Mouse (Mus musculus) thymus, postnatal 4 days (tissue): Measurements from ENCODE around the gene Ptprcap.

ENCODE experiments used
- DNase-seq: peaks from one replicate; pipeline ENCODE4 v3.0.0; 2021

Ptprcap gene

DNA sequence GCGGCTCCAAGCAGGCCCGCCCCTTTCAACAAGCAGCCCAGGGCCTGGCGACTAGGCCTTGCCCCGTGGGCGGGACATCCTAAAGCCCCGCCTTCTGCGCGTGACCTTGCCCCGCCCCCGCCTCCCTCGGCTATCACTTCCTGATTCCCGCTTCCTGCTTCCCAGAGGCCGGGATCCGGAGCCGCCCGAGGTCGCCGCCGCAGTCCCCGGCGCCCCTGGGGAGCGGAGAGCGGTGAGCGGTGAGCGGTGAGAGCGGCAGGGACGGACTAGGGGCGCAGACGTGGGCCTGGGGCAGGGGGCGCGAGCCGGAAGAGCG lies 5.0 kb upstream of the Ptprcap start, which contains the start of gene Coro1b:
Gene Coro1b (plus strand): TSS at position 129 of the 316 bp plus-strand sequence.
- peak; percentile 97 for DNase-seq

DNA sequence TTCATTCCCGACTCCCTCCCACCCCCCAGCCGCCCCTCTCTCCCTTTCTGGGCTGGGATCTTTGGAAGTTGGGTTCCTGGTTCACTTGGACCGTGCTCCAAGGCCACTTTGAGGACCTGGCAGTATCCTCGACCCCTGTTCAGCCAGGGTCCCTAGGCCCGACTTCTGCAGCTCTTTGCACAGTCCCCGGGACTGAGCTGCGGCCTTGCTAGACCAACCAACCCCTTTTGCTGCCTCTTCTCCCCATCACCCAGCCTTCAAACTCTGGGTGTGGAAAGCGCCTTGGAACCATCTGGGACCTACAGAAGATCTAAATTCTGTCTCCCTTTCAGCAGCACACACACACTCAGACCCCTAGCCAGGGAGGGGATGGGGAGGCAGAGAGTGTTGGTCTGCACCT lies 4.6 kb upstream of the Ptprcap start:
- no peak for DNase-seq

GRCm38 (mm10) chr19:4149283-4149682 lies 4.1 kb upstream of the Ptprcap start:
- DNase-seq = peak; percentile 35

DNA sequence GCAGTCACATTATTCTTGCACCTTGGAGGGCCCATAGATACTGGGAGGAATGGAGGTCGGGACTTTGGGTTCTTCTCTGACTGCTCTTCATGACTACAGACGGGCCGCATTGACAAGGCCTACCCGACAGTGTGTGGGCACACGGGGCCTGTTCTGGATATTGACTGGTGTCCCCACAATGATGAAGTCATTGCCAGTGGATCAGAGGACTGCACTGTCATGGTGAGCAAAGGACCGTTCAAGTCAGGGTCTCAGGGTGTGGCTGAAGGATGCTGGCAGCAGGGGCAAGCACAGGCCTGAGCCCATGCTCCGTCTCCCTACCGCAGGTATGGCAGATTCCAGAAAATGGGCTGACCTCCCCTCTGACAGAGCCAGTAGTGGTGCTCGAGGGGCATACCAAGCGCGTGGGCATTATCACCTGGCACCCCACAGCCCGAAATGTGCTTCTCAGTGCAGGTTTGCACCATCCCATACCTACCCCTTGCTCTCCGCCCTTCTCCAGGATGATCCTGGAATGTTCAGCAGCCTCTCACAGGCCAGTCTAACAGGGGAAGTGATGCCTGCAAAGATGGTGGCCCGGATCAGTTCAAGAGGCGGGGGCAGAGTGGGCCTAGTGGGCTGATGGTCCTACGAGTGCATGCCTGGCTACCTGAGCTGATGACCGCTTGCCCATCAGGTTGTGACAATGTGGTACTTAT lies 3.5 kb upstream of the Ptprcap start:
- no peak for DNase-seq

- no peak for DNase-seq
These were observed 2.6 kb upstream of the Ptprcap start for GRCm38 (mm10) chr19:4150567-4151487.

GRCm38 (mm10) chr19:4151488-4151860 lies 1.9 kb upstream of the Ptprcap start:
- DNase-seq = no peak

DNA sequence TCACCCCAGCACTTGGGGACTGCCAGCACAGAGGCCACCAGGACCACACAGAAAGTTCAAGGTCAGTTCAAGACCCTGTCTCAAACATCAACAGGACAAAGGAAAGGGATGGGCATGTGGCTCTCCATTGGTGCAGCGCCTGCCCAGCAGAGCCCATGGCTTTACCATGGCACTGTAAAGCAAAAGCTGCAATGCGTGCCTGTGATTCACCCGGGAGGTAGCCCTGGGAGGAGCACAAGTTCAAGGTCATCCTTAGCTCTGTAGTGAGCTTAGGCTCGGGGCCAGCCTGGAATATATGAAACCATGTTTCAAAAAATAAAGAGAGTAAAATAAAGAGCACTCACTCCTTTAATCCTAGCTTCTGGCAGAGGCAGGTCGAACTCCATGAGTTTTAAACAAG lies 1.5 kb upstream of the Ptprcap start:
- no peak for DNase-seq

- DNase-seq = no peak
These were observed 766 bp upstream of the Ptprcap start for GRCm38 (mm10) chr19:4152445-4153231.

DNA sequence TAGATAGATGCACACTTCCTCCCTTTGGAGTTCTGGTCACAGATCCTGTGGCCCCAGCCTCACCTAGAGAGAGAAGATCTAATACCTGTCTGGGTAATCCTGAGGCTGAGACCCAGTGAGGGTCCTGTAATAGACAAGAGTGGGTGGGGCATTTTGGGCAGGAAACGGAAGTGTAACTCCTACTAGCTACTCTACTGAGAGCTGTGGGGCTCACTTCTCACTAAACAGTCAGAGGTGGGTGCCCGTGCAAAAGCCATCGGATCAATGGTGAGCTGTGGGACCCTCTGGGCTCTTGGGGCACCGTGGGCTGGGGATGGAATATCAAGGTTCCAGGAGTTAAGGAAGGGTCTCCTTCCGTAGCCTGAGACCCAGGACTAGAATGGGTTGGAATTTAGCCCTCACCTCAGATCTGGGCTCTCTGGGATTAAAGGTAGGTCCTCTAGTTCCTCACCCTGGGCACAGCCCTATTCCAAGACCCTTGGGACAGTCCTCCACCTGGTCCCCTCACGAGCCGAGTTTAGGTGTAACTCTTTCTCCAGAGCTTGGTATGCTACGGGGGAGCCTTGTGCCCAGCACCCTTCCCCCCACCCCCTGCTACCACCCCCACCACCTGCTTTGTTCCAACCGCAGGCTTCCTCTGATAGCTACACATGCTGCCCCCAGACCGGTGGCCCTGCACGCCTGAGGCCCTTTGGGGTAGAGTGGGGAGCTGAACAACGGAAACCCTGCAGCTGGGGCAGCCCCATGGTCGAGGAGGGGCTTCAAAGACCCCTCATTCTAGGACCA lies 1.2 kb downstream of the Ptprcap start:
- DNase-seq = peak; percentile 81

- DNase-seq = peak; percentile 52
These were observed 2.0 kb downstream of the Ptprcap start for GRCm38 (mm10) chr19:4155223-4156072.

GRCm38 (mm10) chr19:4156073-4156579 lies 2.7 kb downstream of the Ptprcap start:
- peak; percentile 56 for DNase-seq

GRCm38 (mm10) chr19:4156771-4157170 lies 3.4 kb downstream of the Ptprcap start:
- DNase-seq = no peak

DNA sequence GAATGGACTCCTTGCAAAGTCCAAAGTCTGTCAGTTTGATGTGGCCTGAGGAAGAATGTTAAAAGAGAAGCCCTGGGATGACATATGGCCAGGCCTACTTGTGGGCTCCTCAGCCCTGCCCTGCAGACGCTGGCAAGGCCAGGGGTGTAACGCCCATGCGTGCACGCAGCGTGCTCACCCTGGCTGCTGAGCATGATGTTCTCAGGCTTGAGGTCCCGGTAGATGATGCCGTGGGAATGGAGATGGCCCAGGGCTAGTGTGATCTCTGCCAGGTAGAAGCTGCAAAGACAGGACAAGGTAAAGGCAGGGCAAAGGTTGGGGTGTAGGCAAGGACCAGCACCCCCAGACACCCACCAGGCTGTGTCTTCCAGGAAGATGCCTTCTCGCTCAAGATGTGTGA lies 5.6 kb downstream of the Ptprcap start:
- no peak for DNase-seq

DNA sequence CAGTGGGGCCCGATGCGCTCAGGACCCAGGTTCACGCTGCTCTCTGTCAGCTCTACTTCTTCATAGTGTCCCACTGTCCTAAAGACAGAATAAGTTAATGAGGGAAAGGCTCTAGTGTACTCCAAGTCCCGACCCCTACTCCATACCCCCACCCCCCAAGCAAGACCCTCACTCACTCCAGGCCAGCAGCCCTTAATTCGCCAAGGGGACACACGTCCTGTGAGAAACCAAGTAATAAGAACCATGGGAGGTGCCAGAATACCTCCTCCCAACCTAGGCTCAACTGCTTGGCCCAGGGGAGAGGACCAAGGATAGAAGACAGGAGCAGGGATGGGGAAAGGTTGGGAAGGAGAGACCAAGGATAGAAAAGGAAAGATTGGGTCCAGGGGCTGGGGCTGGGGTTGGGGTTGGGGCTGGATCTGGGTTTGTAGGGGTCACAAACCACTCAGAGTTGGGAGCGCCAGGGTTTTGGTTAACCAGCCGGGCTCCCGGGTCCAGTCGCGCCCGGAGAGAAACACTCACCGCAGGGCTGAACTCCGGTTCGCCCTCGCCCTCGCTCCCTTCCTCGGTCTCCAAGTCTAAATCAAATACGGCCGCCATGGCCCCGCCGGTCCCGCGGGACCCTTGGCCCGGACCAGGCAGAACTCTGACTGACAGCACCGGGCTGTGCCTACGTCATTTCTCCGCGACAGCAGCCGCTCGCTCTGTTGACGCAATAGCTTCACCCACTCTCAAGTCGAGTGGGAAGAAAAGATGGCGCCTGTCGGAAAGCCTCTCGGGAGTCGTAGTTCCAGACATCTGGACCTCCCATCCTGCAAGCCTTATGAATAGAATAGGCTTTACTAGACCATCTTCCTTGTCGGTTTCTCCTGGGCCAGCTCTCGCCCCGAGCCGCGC lies 9.5 kb downstream of the Ptprcap start, which contains the start of gene Rps6kb2:
Gene Rps6kb2 (minus strand): TSS at position 709 of the 897 bp plus-strand sequence.
- DNase-seq = peak; percentile 95

DNA sequence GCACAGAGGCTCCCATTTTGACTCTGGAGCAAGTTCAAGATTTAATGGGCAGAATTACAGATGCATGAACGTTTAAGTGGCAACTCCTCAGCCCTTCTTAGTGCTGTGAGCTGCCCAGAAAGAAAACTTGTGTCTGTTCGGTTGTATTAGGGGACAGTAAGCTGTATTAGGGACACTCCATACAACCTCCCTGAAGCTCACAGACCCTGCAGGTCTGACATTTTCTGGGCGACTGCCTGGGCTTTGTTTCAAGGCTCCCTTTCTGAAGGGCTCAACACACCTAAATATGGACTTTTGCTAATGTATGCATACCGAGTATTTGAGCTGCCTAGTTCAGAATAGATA lies 10.1 kb downstream of the Ptprcap start:
- no peak for DNase-seq

GRCm38 (mm10) chr19:4164100-4164499 lies 10.7 kb downstream of the Ptprcap start:
- DNase-seq = no peak

- DNase-seq = no peak
These were observed 11.3 kb downstream of the Ptprcap start for GRCm38 (mm10) chr19:4164721-4165120.

DNA sequence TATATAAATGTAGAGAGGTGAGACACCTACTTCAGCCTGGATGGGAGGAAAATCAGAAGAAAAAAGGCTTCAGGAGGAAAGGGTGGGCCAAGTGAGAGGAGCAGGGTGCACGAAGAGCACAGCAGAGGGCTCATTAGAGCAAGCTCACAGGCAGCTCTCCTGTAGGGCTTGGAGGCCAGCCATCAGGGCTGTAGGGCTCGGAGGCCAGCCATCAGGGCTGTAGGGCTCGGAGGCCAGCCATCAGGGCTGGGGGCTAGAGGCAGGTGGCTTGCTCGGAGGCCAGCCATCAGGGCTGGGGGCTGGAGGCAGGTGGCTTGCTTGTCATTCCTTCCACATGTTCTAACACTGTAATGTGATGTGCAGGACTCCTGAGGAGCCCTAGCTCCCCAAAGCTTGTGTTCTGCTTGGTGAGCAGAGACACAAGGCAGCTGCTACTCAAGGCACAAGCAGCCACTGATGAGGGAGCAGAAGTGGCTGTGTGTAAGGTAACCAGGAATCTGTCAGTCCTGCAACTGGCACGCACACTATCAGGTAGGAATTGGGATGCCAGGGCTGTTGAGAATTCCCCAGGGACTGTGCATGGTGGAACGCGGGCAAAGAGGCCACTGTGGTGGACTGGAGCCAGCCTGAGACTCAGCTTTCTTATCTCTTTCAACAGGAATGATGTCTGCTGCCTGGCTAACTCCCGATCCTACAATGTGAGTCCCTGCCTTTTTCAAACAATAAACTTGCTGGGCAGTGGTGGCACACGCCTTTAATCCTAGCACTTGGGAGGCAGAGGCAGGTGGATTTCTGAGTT lies 13.5 kb downstream of the Ptprcap start:
- DNase-seq = no peak

GRCm38 (mm10) chr19:4169378-4169784 lies 16.0 kb downstream of the Ptprcap start:
- peak; percentile 99 for DNase-seq
